Mouse (Mus musculus): Measurements from ENCODE around the gene Gdap1l1.

GRCm38 (mm10) chr2:163444017-163444416, 5.7 kb downstream of the Gdap1l1 start:
- no peak for TF ChIP-seq POLR2A (IDR thresholded peaks at IDR 0.05; ENCODE audit: insufficient read depth, low read depth, low read length)
- no peak for TF ChIP-seq CTCF (IDR thresholded peaks at IDR 0.05; ENCODE audit: insufficient read depth, low read depth, low read length)
